In genomic region chr3:102490393-102491123, GRCm38 (mm10) we compare ENCODE assay signal across 14 mouse cellular contexts. TPM values are rescaled to one million over a fixed set of nuclear protein-coding genes. Genes with fewer than 3 reads are reported as not detected.
DNase-seq lines count a peak whose midpoint lies in the region; ATAC-seq and TF ChIP-seq lines count a peak whose summit lies in the region.
"Had no signal": no experiment of that assay in that cellular context is flagged by ENCODE, and none has a peak within 500 bp of the region (broad histone marks: within the 10 kb centered on the region; RNA-seq: fewer than 3 reads in every experiment).

No protein-coding gene starts in this region.

- H3K9ac ChIP-seq in lung, embryonic 16.5 days (ENCODE audit: low read length) = no peak overlapping the region
- no peak overlapping the region for H3K9ac ChIP-seq in hindbrain, postnatal 0 days (replicated peaks; ENCODE audit: low read length)
- no peak overlapping the region for H3K9ac ChIP-seq in forebrain, postnatal 0 days
- H3K9ac ChIP-seq: heart, embryonic 13.5 days; limb, embryonic 13.5 days; neural tube, embryonic 13.5 days had no signal

- no peak overlapping the region for H3K4me2 ChIP-seq in lung, embryonic 16.5 days (ENCODE audit: low read depth, low read length)
- H3K4me2 ChIP-seq in hindbrain, postnatal 0 days (ENCODE audit: low read depth, low read length) = no peak overlapping the region
- no peak overlapping the region for H3K4me2 ChIP-seq in forebrain, postnatal 0 days (ENCODE audit: low read depth)
- H3K4me2 ChIP-seq: heart, embryonic 13.5 days; limb, embryonic 13.5 days; neural tube, embryonic 13.5 days had no signal

- no peak for TF ChIP-seq CTCF in hindbrain, postnatal 0 days (IDR thresholded peaks at IDR 0.05; ENCODE audit: low read depth)
- no peak for TF ChIP-seq CTCF in forebrain, postnatal 0 days (IDR thresholded peaks at IDR 0.05; ENCODE audit: low read depth)

- H3K4me3 ChIP-seq in lung, embryonic 16.5 days (ENCODE audit: low read length) = no peak overlapping the region
- H3K4me3 ChIP-seq in hindbrain, postnatal 0 days (ENCODE audit: low read length) = no peak overlapping the region
- no peak overlapping the region for H3K4me3 ChIP-seq in forebrain, postnatal 0 days (ENCODE audit: low read depth, low read length)
- H3K4me3 ChIP-seq: heart, embryonic 13.5 days; limb, embryonic 13.5 days; neural tube, embryonic 13.5 days had no signal

- WGBS in lung, embryonic 16.5 days = 61% methylated on average over 14 of the region's 14 CpGs
- 71% methylated on average over 14 of the region's 14 CpGs for WGBS in hindbrain, postnatal 0 days
- 77% methylated on average over 14 of the region's 14 CpGs for WGBS in forebrain, postnatal 0 days

- ATAC-seq in lung, embryonic 16.5 days (ENCODE audit: low read depth) = peak; percentile 10; the same call in 1 of the 2 replicates
- ATAC-seq in hindbrain, postnatal 0 days = no peak
- ATAC-seq in forebrain, postnatal 0 days = no peak

- H3K36me3 ChIP-seq in lung, embryonic 16.5 days (ENCODE audit: control insufficient read depth, insufficient read depth, low read length) = no peaks in the 10 kb centered on the region
- H3K36me3 ChIP-seq in hindbrain, postnatal 0 days (ENCODE audit: insufficient read depth, low read length) = no peaks in the 10 kb centered on the region
- H3K36me3 ChIP-seq in forebrain, postnatal 0 days (ENCODE audit: insufficient read depth) = no peaks in the 10 kb centered on the region
- H3K36me3 ChIP-seq: heart, embryonic 13.5 days; limb, embryonic 13.5 days; neural tube, embryonic 13.5 days had no signal

- H3K4me1 ChIP-seq in lung, embryonic 16.5 days (replicated peaks; ENCODE audit: control insufficient read depth, insufficient read depth, low read length) = no peaks in the 10 kb centered on the region
- no peaks in the 10 kb centered on the region for H3K4me1 ChIP-seq in hindbrain, postnatal 0 days (ENCODE audit: insufficient read depth, low read length)
- no peaks in the 10 kb centered on the region for H3K4me1 ChIP-seq in forebrain, postnatal 0 days (ENCODE audit: insufficient read depth)
- H3K4me1 ChIP-seq: heart, embryonic 13.5 days; neural tube, embryonic 13.5 days had no signal

- DNase-seq in adrenal gland, adult 8-10 months = peak; percentile 12
- no peak for DNase-seq in adrenal gland, postnatal 4 days (ENCODE audit: low spot score in 2 of 2)
- no peak for DNase-seq in lung, postnatal 14 days
- DNase-seq in kidney, postnatal 14 days = peak; percentile 50
- DNase-seq in telencephalon, adult 2 months (ENCODE audit: low read depth, low spot score) = peak; percentile 28
- no peak for DNase-seq in hindbrain, postnatal 0 days (ENCODE audit: low spot score)
- no peak for DNase-seq in forebrain, postnatal 0 days
- DNase-seq: cerebellum, postnatal 14 days; thymus, adult 18-20 months had no signal

- no peaks in the 10 kb centered on the region for H3K27me3 ChIP-seq in lung, embryonic 16.5 days (ENCODE audit: control insufficient read depth, insufficient read depth, low read depth, low read length)
- H3K27me3 ChIP-seq in hindbrain, postnatal 0 days (ENCODE audit: insufficient read depth, low read length) = no peaks in the 10 kb centered on the region
- H3K27me3 ChIP-seq in forebrain, postnatal 0 days (ENCODE audit: insufficient read depth, low read length) = no peaks in the 10 kb centered on the region
- H3K27me3 ChIP-seq: heart, embryonic 13.5 days; limb, embryonic 13.5 days; neural tube, embryonic 13.5 days had no signal

- no peak overlapping the region for H3K27ac ChIP-seq in lung, embryonic 16.5 days (ENCODE audit: low read length)
- no peak overlapping the region for H3K27ac ChIP-seq in hindbrain, postnatal 0 days
- no peak overlapping the region for H3K27ac ChIP-seq in forebrain, postnatal 0 days (ENCODE audit: low read depth, low read length)
- H3K27ac ChIP-seq: heart, embryonic 13.5 days; limb, embryonic 13.5 days; neural tube, embryonic 13.5 days had no signal

- H3K9me3 ChIP-seq in lung, embryonic 16.5 days (ENCODE audit: control insufficient read depth, low read length) = no peaks in the 10 kb centered on the region
- H3K9me3 ChIP-seq in hindbrain, postnatal 0 days (ENCODE audit: low read length) = no peaks in the 10 kb centered on the region
- no peaks in the 10 kb centered on the region for H3K9me3 ChIP-seq in forebrain, postnatal 0 days (ENCODE audit: low read length)
- H3K9me3 ChIP-seq: heart, embryonic 13.5 days; limb, embryonic 13.5 days; neural tube, embryonic 13.5 days had no signal

RNA-seq across cellular contexts. Expression of gene Ngf, which starts 20.8 kb away (rescaled TPM):
- 1 to 10 TPM; 1.6 to 4.2 (median 3.5) TPM for total RNA-seq in adrenal gland, adult 8-10 months (2022)
- total RNA-seq in adrenal gland, postnatal 4 days (2021) = 1 to 10 TPM; 1.9 to 2.7 TPM
- polyA plus RNA-seq in lung, embryonic 16.5 days (2015; fragmentation: Nextera tagmentation; extraction: Ambion mirVana) = 0.82 and 1.3 TPM in 2 replicates
- total RNA-seq in hindbrain, postnatal 0 days (2014; rRNA removed) = 2.8 and 3.3 TPM in 2 replicates
- polyA plus RNA-seq in hindbrain, postnatal 0 days (2015; fragmentation: Nextera tagmentation; extraction: Ambion mirVana) = 1.1 and 1.8 TPM in 2 replicates
- 1.2 and 3.2 TPM in 2 replicates for total RNA-seq in forebrain, postnatal 0 days (2014; rRNA removed)
- polyA plus RNA-seq in forebrain, postnatal 0 days (2015; fragmentation: Nextera tagmentation; extraction: Ambion mirVana) = 1.1 and 1.2 TPM in 2 replicates
- total RNA-seq: megakaryocyte-erythroid progenitor cell, adult 5-6 weeks had no signal

Comparison
In these comparisons a context has a peak if more than half of its experiments do, and no peak if none do; other contexts are left out.
1. DNase-seq: peak in adrenal gland, adult 8-10 months (single experiment), kidney, postnatal 14 days (single experiment) and telencephalon, adult 2 months (single experiment); none in adrenal gland, postnatal 4 days (0 of 2), lung, postnatal 14 days (single experiment), hindbrain, postnatal 0 days (single experiment) and forebrain, postnatal 0 days (single experiment).